Mouse (Mus musculus): ENCODE measurements around the gene Gucy2e.

Gucy2e gene

DNA sequence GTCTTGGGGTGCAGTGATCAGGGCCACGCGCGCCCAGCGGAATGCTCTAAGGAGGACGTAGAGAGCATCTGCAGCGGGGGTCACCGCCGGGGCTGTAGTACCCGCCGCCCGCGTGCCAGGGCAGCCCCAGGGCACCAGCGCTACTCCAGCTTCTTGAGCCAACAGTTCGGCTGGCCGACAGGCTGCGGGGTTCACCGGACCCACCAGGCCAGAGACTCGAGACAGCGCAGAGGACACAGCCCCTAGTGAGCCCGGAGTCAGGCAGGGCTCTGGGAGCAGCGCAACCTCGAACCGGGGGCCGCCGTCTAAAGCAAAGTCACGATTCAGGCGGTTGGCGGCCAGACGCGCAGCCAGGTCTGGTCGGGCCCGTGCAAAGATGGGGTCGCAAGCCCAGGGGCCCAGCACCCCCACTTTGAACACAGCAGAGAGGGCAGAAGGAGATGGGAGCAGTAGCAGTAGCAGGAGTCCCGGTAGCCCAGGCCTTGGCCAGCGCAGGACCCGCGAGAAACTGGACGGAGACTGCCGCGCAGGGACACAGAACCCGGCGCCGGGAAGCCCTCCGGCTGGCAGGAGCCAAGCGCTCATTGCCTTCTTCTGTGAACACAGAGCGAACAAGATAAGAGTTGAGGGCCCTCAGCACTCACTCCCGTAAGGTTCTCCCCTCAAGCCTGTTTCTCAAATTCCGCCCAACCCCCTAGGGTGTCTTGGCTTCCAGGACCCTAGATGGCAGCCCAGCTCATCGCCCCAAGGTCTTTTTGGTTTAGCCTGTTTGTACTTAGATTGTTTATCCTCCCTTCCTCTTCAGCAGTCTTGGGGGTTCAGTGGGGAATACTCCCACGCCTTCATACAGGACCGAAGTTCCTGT, 543 bp downstream of the Gucy2e start:
- DNase-seq (ENCODE audit: low read depth, low spot score) = no peak

DNA sequence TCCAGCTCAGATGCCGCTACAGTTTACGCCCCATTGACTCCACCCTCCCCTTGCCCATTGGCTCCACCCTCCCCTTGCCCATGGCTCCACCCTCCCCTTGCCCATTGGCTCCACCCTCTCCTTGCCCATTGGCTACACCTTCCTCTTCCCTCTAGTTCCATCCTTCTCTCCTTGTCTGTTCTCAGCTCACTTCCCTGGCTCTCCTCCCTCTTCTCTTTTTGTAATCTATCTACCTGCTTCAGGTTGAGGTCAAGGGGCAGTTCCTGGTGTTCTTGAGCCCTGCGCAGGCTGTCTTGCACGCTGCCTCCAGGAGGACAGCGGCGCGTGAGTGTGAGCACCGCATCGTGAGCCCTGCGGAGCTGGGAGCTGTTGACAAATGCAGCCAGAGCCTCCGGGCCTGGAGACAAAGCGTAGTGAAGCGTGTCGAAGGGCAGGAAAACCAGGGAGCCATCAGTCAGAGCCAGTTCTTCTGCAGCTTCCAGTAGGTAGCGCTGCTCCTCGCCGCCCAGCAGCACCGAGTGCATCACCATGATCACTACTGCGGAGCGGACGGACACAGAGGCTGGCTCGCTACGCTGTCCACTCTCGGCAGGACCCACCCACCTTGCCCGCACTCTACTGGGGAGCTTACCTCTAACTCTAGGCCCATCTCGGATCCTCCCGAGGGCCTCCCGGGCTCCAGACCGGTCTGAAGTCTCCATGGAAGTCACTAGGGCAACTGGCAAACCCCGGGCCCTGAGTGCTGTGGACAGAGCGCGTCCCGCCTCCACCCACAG, 1.4 kb downstream of the Gucy2e start:
- DNase-seq (ENCODE audit: low read depth, low spot score) = peak; percentile 86

DNA sequence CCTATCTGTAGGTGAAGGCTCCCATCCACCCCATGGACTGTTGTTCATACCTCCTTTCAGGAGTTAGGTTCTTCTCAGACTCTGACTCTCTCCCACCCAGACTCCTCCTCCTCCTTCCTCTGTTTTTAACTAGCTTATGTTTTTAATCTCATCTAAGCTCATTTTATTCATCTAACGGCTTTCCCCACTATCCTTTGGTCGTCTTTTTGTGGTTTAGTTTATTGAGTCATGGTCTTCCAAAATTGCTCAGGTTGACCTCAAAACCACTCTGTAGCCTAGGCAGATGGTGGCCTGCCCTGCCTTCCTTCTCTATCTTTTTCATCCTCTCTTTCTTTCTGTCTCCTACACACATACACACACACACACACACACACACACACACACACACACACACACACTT, 3.7 kb downstream of the Gucy2e start:
- DNase-seq (ENCODE audit: low read depth, low spot score) = peak; percentile 51

DNA sequence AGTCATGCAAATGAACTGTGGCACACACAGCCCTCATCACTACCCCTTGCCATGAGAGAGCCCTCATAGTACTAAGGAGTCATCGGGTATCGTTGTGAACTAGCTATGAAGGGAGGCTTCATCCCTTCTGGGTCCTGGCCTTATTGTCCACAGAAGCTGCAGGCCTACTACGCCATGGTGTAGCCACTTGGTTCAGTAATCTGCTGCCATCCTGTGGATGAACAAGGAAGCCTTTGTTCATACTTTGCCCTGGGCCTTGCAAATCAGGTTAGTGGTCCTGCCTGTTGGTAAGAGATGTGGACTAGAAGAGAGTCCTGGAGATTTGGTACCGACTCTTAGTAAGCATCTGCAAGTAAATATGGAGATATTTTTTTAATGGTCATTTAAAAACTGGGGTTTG, 6.4 kb downstream of the Gucy2e start:
- DNase-seq (ENCODE audit: low read depth, low spot score) = no peak

GRCm38 (mm10) chr11:69225715-69226114, 11.1 kb downstream of the Gucy2e start:
- no peak for DNase-seq (ENCODE audit: low read depth, low spot score)

DNA sequence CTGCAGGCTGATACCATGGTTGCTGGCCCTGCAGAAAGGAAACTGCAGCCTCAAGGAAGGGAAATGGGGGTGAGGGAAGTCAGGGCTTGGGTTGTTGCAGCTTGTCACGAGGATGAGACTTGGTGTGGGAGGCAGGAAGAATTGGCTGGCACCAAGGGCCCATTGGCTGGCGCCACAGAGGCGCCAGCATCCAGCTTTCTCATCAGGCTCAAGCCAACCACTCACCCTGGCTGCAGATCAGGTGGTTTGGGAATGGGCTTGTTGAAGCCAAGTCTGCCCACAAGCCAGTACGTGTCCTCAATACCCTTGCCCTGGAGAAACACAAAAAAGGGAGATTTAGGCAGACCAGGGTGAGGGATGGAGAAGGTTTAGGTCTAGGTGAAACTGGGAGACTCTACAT, 13.7 kb downstream of the Gucy2e start:
- no peak for DNase-seq (ENCODE audit: low read depth, low spot score)

- no peak for DNase-seq (ENCODE audit: low read depth, low spot score)
Measured at GRCm38 (mm10) chr11:69221070-69221469, 15.8 kb downstream of the Gucy2e start.

DNA sequence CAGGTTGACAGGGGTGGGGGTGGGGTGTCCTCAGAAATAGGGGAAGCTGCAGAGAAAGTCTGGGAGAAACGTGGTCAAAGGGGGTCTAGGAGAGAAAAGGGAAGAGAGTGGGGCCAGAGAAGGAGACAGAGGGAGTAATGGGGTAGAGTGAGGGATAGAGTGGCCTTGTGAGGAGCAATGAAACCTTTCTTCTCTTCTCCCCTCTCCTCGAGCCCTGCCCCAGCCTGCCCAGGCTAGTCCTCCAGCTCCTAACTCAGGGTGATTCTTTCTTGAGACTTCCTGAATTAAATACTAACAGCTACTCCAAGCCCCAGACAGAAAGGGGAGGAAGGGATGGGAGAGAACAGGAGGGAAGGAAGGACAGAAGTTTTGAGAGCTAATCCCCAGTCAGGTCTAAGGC, 18.2 kb downstream of the Gucy2e start:
- DNase-seq (ENCODE audit: low read depth, low spot score) = no peak

DNA sequence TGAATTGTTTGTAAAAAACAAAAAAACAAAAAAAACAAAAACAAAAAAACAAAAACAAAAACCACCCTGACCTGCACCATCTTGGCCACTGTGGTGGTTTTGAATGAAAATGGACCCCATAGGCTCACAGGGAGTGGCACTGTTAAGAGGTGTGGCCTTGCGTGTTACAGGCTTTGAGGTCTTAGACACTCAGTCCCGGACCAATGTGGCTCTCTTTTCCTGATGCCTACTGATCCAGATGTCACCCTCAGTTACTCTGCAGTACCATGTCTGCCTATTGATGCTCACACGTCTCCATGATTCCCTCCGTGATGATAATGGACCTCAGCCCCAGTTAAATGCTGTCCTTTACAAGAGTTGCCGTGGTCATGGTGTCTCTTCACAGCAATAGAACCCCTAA, 19.4 kb downstream of the Gucy2e start:
- DNase-seq (ENCODE audit: low read depth, low spot score) = no peak

- no peak for DNase-seq (ENCODE audit: low read depth, low spot score)
Measured at GRCm38 (mm10) chr11:69211431-69211830, 25.4 kb downstream of the Gucy2e start.

- no peak for DNase-seq (ENCODE audit: low read depth, low spot score)
Measured at GRCm38 (mm10) chr11:69202469-69203230, 34.2 kb downstream of the Gucy2e start.

GRCm38 (mm10) chr11:69200231-69200630, 36.6 kb downstream of the Gucy2e start:
- DNase-seq (ENCODE audit: low read depth, low spot score) = no peak

DNA sequence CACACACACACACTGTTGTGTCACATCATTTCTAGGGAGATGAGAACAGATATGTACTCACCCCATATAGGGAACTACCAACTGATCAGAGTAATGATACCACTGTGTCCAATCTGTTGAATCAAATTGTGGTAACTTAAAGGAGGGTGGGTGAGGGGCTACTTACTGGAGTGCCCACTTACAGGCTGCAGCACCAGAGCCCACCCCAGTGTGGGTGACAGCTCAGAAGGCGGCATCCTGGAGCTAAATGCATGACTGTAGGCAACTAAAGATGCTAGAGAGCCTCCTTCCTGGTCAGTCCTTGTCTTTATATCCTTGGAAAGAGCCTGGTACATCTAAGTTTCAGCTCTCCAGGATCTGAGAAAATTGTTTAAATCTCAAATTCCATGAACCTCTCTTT, 37.6 kb downstream of the Gucy2e start:
- no peak for DNase-seq (ENCODE audit: low read depth, low spot score)

- no peak for DNase-seq (ENCODE audit: low read depth, low spot score)
Measured at GRCm38 (mm10) chr11:69197743-69198142, 39.1 kb downstream of the Gucy2e start, which contains the start of gene Alox8. TSS of gene Alox8 (minus strand) at chr11:69197843.

GRCm38 (mm10) chr11:69197194-69197593, 39.6 kb downstream of the Gucy2e start:
- DNase-seq (ENCODE audit: low read depth, low spot score) = peak; percentile 58

DNA sequence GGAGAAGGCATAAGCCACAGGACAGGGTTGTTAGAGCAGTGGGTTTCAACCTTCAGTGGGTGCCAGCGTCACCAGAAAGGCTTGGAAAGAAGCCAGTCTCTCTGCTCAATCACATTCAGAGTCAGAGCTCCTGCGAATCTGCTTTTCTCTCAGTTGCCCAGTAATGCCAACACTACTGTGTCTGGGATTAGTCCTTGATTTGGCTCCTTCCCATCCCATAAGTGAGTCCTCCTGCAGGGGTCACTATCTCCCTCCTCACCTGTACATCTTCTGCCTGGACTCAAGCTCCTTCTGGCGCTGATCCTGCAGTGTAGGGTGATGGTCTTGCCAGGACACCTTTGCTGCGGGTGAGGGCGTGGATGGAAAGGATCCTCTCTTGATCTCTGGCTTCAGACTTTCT, 40.1 kb downstream of the Gucy2e start:
- peak; percentile 18 for DNase-seq (ENCODE audit: low read depth, low spot score)

DNA sequence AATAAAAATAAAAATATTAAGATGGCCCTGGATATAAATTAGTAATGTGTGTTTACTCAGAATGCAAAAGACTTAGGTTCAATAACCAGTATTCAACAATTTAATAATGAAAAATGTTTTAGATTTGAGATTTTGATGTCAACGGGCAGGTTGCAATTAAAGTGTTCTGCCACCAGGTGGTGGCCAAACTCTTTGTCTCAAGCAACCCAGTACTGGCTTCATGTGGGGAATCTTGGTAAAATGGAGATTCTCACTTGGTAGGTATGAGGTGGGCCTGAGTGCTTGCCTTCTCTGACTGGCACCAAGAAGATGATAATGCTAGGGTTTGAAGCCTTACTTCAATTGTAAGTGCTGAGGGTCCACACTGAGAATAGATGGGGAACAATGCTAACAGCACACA, 44.0 kb downstream of the Gucy2e start:
- peak; percentile 51 for DNase-seq (ENCODE audit: low read depth, low spot score)

GRCm38 (mm10) chr11:69185936-69186335, 50.9 kb downstream of the Gucy2e start:
- no peak for DNase-seq (ENCODE audit: low read depth, low spot score)

DNA sequence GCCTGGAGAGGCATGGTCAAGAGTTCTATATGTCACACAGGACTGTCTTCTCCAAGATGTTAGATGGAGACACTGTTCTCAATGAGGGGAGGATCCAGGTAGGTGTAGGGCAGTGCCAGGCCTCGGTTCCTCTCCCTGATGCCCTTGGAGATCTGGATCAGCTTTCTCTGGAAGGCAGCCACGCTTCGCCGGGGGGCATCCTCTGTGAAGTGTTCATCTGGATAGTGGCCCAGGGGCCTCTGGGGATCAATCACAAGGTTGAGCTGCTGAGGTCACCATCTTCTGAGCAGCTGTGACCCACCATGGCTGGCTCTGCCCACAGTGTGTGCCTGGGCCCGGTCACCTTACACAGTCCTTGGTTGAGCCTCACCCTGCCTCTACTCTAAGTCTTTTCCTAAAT, 51.8 kb downstream of the Gucy2e start:
- no peak for DNase-seq (ENCODE audit: low read depth, low spot score)

DNA sequence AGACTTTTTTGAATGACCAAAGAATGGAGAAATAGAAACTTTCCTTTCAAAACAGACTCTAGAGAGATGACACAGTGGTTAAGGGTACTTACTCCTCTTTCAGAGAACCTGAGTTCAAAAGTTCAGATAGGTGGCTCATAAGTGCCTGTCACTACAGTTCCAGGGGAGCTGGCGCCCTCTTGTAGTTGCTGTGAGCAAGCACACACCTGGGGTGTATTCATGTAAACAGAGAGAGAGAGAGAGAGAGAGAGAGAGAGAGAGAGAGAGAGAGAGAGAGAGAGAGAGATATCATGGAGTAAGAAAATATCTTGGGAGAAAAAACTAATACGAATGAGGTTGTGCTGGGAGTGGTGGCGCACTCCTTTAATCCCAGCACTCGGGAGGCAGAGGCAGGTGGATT, 56.7 kb downstream of the Gucy2e start:
- no peak for DNase-seq (ENCODE audit: low read depth, low spot score)

DNA sequence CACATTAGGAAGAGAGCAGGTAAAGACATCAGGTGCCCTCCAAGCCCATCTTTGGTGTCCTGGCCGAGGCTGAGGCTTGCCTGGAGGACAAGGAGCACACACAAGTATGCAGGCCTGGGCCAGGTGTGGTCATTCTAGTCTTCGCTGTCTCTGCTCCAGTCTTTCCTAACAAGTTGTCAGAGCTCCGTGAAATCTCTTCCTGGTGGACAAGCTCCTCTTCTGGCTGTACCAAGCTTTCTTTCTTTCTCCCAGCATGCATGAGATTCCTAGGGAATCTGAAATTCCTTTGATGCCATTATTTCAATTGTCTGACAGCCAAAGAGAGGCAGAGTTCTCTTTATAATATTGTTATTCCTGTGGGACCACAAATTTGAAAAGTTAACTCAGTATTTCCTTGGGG, 57.3 kb downstream of the Gucy2e start:
- DNase-seq (ENCODE audit: low read depth, low spot score) = no peak

DNA sequence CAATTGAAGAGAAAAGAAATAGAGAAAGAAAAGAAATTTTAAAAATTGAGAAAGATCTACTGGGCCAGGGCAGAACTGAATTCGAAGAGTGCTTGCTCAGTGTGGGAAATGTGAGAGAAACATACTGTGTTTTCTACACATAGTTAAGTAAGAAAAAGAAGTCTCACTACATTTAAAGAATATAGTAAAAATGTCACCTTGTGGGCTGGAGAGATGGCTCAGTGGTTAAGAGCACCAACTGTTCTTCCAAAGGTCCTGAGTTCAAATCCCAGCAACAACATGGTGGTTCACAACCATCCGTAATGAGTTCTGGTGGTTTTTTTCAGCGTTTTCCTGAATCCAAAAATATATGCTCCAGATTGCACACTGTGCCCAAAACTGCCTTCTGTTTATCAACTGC, 58.3 kb downstream of the Gucy2e start:
- no peak for DNase-seq (ENCODE audit: low read depth, low spot score)
